Mouse (Mus musculus) MEL (cell line): ENCODE data around the gene Pip4k2a. TPM values are rescaled to one million over a fixed set of nuclear protein-coding genes. Genes with fewer than 3 reads are reported as not detected.

Source experiments
- DNase-seq: peaks from one replicate; pipeline ENCODE4 v3.0.0; 2011; ENCODE audit warnings: low read depth, low spot score
- H3K27ac ChIP-seq: 2 replicates; pipeline ENCODE4 v1.5.1; 2012; ENCODE audit warnings: low read depth, mild to moderate bottlenecking, control low read depth, low read length, moderate library complexity; ENCODE audit not compliant: control insufficient read depth
- H3K27me3 ChIP-seq, 2 experiments: fragments of 150-350 bp in 1 of 2; sonication (generic) in 1 of 2; 2 replicates each; pipeline ENCODE4 v1.6.1; 2012; ENCODE audit warnings: low read length in 2 of 2, mild to moderate bottlenecking in 2 of 2, improper control_type of control experiment in 1 of 2, moderate library complexity in 1 of 2; ENCODE audit not compliant: insufficient read depth in 2 of 2, control insufficient read depth in 1 of 2
- H3K36me3 ChIP-seq, 2 experiments: 2 replicates each; pipeline ENCODE4 v1.6.1; 2012 to 2014; ENCODE audit warnings: low read length in 2 of 2, improper control_type of control experiment in 1 of 2, inconsistent platforms in 1 of 2, mild to moderate bottlenecking in 1 of 2; ENCODE audit not compliant: insufficient read depth in 2 of 2, control insufficient read depth in 1 of 2
- H3K4me1 ChIP-seq, 2 experiments: fragments of 150-350 bp in 1 of 2; sonication (generic) in 1 of 2; 2 replicates each; pipeline ENCODE4 v1.6.1; 2012; ENCODE audit warnings: low read length in 2 of 2, improper control_type of control experiment in 1 of 2, mild to moderate bottlenecking in 1 of 2; ENCODE audit not compliant: insufficient read depth in 2 of 2, control insufficient read depth in 1 of 2
- H3K4me3 ChIP-seq, 2 experiments: fragments of 150-350 bp in 1 of 2; sonication (generic) in 1 of 2; 2 replicates each; pipeline ENCODE4 v1.5.1; 2012; ENCODE audit warnings: low read depth in 2 of 2, low read length in 2 of 2, mild to moderate bottlenecking in 2 of 2, moderate library complexity in 2 of 2, control low read depth in 1 of 2, improper control_type of control experiment in 1 of 2; ENCODE audit not compliant: control insufficient read depth in 1 of 2, insufficient read depth in 1 of 2
- H3K79me2 ChIP-seq: 2 replicates; pipeline ENCODE4 v1.6.1; 2012; ENCODE audit warnings: mild to moderate bottlenecking, low read length, moderate library complexity; ENCODE audit not compliant: control insufficient read depth, poor library complexity, insufficient read depth
- H3K9ac ChIP-seq: 2 replicates; pipeline ENCODE4 v1.6.1; 2012; ENCODE audit warnings: low read depth, mild to moderate bottlenecking, control low read depth, low read length, moderate library complexity; ENCODE audit not compliant: control insufficient read depth, poor library complexity, severe bottlenecking
- H3K9me3 ChIP-seq: fragments of 150-350 bp; sonication (generic); replicated peaks from 2 replicates; pipeline ENCODE4 v1.6.1; 2012; ENCODE audit warnings: mild to moderate bottlenecking, low read length, improper control_type of control experiment, moderate library complexity; ENCODE audit not compliant: insufficient read depth
- CTCF ChIP-seq, 3 experiments: IDR thresholded peaks in 2 of 3; conservative IDR thresholded peaks in 1 of 3; 2 replicates each; pipeline ENCODE4 v1.5.1; 2011 to 2012; ENCODE audit warnings: low read length in 3 of 3, low read depth in 2 of 3, mild to moderate bottlenecking in 2 of 3, improper control_type of control experiment in 1 of 3, inconsistent platforms in 1 of 3, mixed read lengths in 1 of 3, moderate library complexity in 1 of 3; ENCODE audit not compliant: control insufficient read depth in 1 of 3, insufficient read depth in 1 of 3, poor library complexity in 1 of 3, severe bottlenecking in 1 of 3
- ETS1 ChIP-seq: IDR thresholded peaks from 2 replicates; pipeline ENCODE4 v1.6.1; 2012; ENCODE audit warnings: low read depth, mild to moderate bottlenecking, inconsistent platforms, low read length, improper control_type of control experiment, moderate library complexity
- GABPA ChIP-seq: IDR thresholded peaks from 2 replicates; pipeline ENCODE4 v1.6.1; 2012; ENCODE audit warnings: low read depth, mild to moderate bottlenecking, inconsistent platforms, low read length, improper control_type of control experiment, moderate library complexity
- GATA1 ChIP-seq: IDR thresholded peaks from 2 replicates; pipeline ENCODE4 v1.6.1; 2011; ENCODE audit warnings: low read depth, low read length, improper control_type of control experiment
- KAT2A ChIP-seq: conservative IDR thresholded peaks from 2 replicates; pipeline ENCODE4 v1.6.1; 2012; ENCODE audit warnings: low read depth, low read length, improper control_type of control experiment, inconsistent platforms
- MEF2A ChIP-seq: IDR thresholded peaks from 2 replicates; pipeline ENCODE4 v1.6.1; 2014; ENCODE audit warnings: low read depth, mild to moderate bottlenecking, inconsistent platforms, low read length, improper control_type of control experiment; ENCODE audit not compliant: poor library complexity, insufficient replicate concordance, severe bottlenecking; ENCODE audit errors: extremely low read depth
- MXI1 ChIP-seq: IDR thresholded peaks from 2 replicates; pipeline ENCODE4 v1.6.1; 2011; ENCODE audit warnings: mild to moderate bottlenecking, low read depth, low read length, improper control_type of control experiment
- POLR2AphosphoS2 ChIP-seq: IDR thresholded peaks from 2 replicates; pipeline ENCODE4 v1.6.1; 2011; ENCODE audit warnings: low read length, improper control_type of control experiment
- SMC3 ChIP-seq: IDR thresholded peaks from 2 replicates; pipeline ENCODE4 v1.6.1; 2011; ENCODE audit warnings: low read depth, low read length, improper control_type of control experiment
- TAL1 ChIP-seq: IDR thresholded peaks from 2 replicates; pipeline ENCODE4 v1.6.1; 2012; ENCODE audit warnings: mild to moderate bottlenecking, inconsistent platforms, low read length, moderate library complexity, mixed read lengths
- USF1 ChIP-seq: IDR thresholded peaks from 2 replicates; pipeline ENCODE4 v1.6.1; 2014; ENCODE audit warnings: low read depth, mild to moderate bottlenecking, inconsistent platforms, low read length, improper control_type of control experiment, moderate library complexity
- USF2 ChIP-seq, 2 experiments: IDR thresholded peaks; 2 replicates each; pipeline ENCODE4 v1.6.1; 2011 to 2012; ENCODE audit warnings: improper control_type of control experiment in 2 of 2, low read length in 2 of 2, borderline replicate concordance in 1 of 2, inconsistent platforms in 1 of 2, low read depth in 1 of 2, mild to moderate bottlenecking in 1 of 2; ENCODE audit not compliant: insufficient read depth in 1 of 2
- ZC3H11A ChIP-seq: IDR thresholded peaks from 2 replicates; pipeline ENCODE4 v1.6.1; 2012; ENCODE audit warnings: low read depth, mild to moderate bottlenecking, inconsistent platforms, low read length, improper control_type of control experiment
- ZKSCAN1 ChIP-seq: IDR thresholded peaks from 2 replicates; pipeline ENCODE4 v1.6.1; 2012; ENCODE audit warnings: low read depth, mild to moderate bottlenecking, inconsistent platforms, low read length, improper control_type of control experiment, moderate library complexity
- ZMIZ1 ChIP-seq: IDR thresholded peaks from 2 replicates; pipeline ENCODE4 v1.6.1; 2012; ENCODE audit warnings: low read depth, mild to moderate bottlenecking, inconsistent platforms, low read length, improper control_type of control experiment, moderate library complexity
- ZNF384 ChIP-seq: IDR thresholded peaks from 2 replicates; pipeline ENCODE4 v1.6.1; 2012; ENCODE audit warnings: low read depth, mild to moderate bottlenecking, inconsistent platforms, low read length, improper control_type of control experiment
- polyA plus RNA-seq, 2 experiments: library from polyadenylated mRNA; stranded (reverse) in 1 of 2; unstranded in 1 of 2; fragments of >175 nt in 1 of 2; fragments of >200 nt in 1 of 2; gene quantifications; 2 replicates each; pipeline versions ENCODE4 v1.2.1 to v1.2.4; 2012; ENCODE audit warnings: low replicate concordance in 2 of 2, low read depth in 1 of 2; ENCODE audit not compliant: insufficient read length in 2 of 2, insufficient read depth in 1 of 2, missing spikeins in 1 of 2
- total RNA-seq: library from RNA; depleted of rRNA; stranded (reverse); fragments of 300-350 nt; gene quantifications from 2 replicates; pipeline ENCODE4 v1.2.3, GENCODE M21; 2012

The Pip4k2a gene
- total and polyA plus RNA-seq, 3 experiments: 7.9 to 48.5 TPM; not detected in 1

GRCm38 (mm10) chr2:18890227-18891001 lies 107.5 kb downstream of the Pip4k2a start:
- peaks cover 4 to 5% of the 10 kb centered on the region in 2 experiments; a peak in 3 of 4 replicates for H3K36me3 ChIP-seq
- peaks cover 0 to 5% of the 10 kb centered on the region in 2 experiments; a peak in 2 of 4 replicates for H3K4me1 ChIP-seq
- H3K9ac ChIP-seq: no peak overlapping the region
- H3K27me3 ChIP-seq: no peaks in the 10 kb centered on the region
- H3K27ac ChIP-seq: no peak overlapping the region
- DNase-seq: peak; percentile 40
- no peaks in the 10 kb centered on the region for H3K79me2 ChIP-seq
- TF ChIP-seq ETS1: peak; percentile 33; the same call in 1 of the 2 replicates
- TF ChIP-seq ZNF384: peak; percentile 40; the same call in 1 of the 2 replicates
- 0 out of 2 replicates have a peak, but pooled peaks have one; percentile 23 for TF ChIP-seq GATA1
- TF ChIP-seq POLR2AphosphoS2: no peak
- TF ChIP-seq, all 39 proteins: peak for 3
- Histone ChIP-seq H3K9me3 (no peaks in the 10 kb centered on the region), H3K4me3 (no peak overlapping the region)

GRCm38 (mm10) chr2:18884277-18884676 lies 113.6 kb downstream of the Pip4k2a start:
- H3K9me3 ChIP-seq: no peaks in the 10 kb centered on the region
- peak; percentile 36 for DNase-seq
- TF ChIP-seq MEF2A (no peak), MXI1 (no peak), CTCF (IDR thresholded peaks at IDR 0.05 in 2 of 3, conservative IDR thresholded peaks at IDR 0.05 in 1 of 3; ENCODE audit: control insufficient read depth in 1 of 3, insufficient read depth in 1 of 3, low read depth in 2 of 3, low read length in 3 of 3, poor library complexity in 1 of 3, severe bottlenecking in 1 of 3) (peak; percentile 9 to 40 (median 33); a peak in 4 of 6 replicates), ZKSCAN1 (no peak), TAL1 (no peak), ZC3H11A (no peak), ZMIZ1 (no peak), USF2 (IDR thresholded peaks at IDR 0.05; ENCODE audit: borderline replicate concordance in 1 of 2, insufficient read depth in 1 of 2, low read depth in 1 of 2, low read length in 2 of 2) (no peak), SMC3 (0 out of 2 replicates have a peak, but pooled peaks have one; percentile 19), USF1 (no peak), KAT2A (no peak), GABPA (no peak)
- no peak overlapping the region for H3K9ac ChIP-seq
- H3K27ac ChIP-seq: no peak overlapping the region
- no peaks in the 10 kb centered on the region for H3K79me2 ChIP-seq
- H3K4me1 ChIP-seq: no peaks in the 10 kb centered on the region
- H3K4me3 ChIP-seq: no peak overlapping the region
- no peaks in the 10 kb centered on the region for H3K27me3 ChIP-seq
- peaks cover 0 to 4% of the 10 kb centered on the region in 2 experiments; a peak in 2 of 4 replicates for H3K36me3 ChIP-seq
